Mouse (Mus musculus) ES-E14 (cell line): ENCODE results near the gene Washc2.

Source experiments
- MAFK ChIP-seq: IDR thresholded peaks from 2 replicates; pipeline ENCODE4 v1.6.1; 2014; ENCODE audit warnings: mild to moderate bottlenecking, low read depth, low read length, inconsistent platforms; ENCODE audit not compliant: insufficient read depth
- ZNF384 ChIP-seq: IDR thresholded peaks from 2 replicates; pipeline ENCODE4 v1.6.1; 2012; ENCODE audit warnings: low read depth, low read length, inconsistent platforms

DNA sequence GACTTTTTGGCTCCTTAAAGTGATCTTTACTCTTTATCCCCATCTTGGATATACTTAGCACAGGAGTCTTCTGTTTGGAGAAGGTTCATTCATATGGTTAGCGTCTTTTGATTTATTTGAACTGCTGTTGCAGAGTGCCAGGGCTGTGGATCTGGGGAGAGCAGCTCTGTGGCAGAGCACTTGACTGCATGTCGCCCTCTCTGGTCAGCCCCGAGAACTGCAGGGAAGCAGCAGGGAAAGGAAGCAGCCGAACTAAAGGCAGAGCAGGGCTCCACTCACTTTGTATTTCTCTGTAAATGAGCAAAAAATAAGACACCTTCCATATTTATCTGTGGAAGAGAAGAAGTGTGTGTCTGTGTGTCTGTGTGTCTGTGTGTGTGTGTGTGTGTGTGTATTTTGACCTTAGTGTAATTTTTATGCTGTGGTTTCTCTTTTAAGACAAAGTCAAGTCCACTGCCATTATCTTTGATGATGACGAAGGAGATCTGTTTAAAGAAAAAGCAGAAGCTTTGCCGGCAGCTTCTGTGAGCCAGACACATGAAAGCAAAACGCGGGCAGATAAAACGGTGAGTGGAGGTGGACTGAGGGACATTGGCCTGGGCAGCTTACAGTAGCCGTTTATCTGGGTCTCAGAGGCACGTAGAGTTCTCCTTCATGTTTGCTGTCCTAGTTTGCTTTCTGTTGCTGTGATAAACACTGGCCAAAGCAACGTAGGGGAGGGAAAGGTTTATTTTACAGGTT, 21.1 kb downstream of the Washc2 start:
- TF ChIP-seq MAFK, result no peak
- TF ChIP-seq ZNF384, result no peak
